Mouse (Mus musculus) kidney, embryonic 14.5 days (tissue): ENCODE measurements around the gene Slco2b1. TPM values are rescaled to one million over a fixed set of nuclear protein-coding genes. Genes with fewer than 3 reads are reported as not detected.

Experiments used
- ATAC-seq: fragments of 200-750 bp; cut with Nextera tagmentation; 2 replicates; pipeline ENCODE4 v1.8.0; 2017; ENCODE audit warnings: moderate number of reproducible peaks, mild to moderate bottlenecking, moderate TSS enrichment, moderate library complexity; ENCODE audit not compliant: low FRiP score, low TSS enrichment
- H3K27ac ChIP-seq: fragments of 300-500 bp; sonication (generic); 2 replicates; pipeline ENCODE4 v1.5.1; 2014; ENCODE audit warnings: low read depth, mild to moderate bottlenecking, low read length, moderate library complexity, mixed read lengths
- H3K27me3 ChIP-seq: fragments of 300-500 bp; sonication (generic); 2 replicates; pipeline ENCODE4 v1.6.1; 2014; ENCODE audit warnings: mild to moderate bottlenecking, low read length; ENCODE audit not compliant: control insufficient read depth, insufficient read depth
- H3K36me3 ChIP-seq: fragments of 300-500 bp; sonication (generic); 2 replicates; pipeline ENCODE4 v1.6.1; 2014; ENCODE audit warnings: low read length, mixed read lengths; ENCODE audit not compliant: control insufficient read depth, insufficient read depth
- H3K4me1 ChIP-seq: fragments of 300-500 bp; sonication (generic); 2 replicates; pipeline ENCODE4 v1.6.1; 2014; ENCODE audit warnings: low read length, mixed read lengths; ENCODE audit not compliant: control insufficient read depth, insufficient read depth
- H3K4me2 ChIP-seq: fragments of 300-500 bp; sonication (generic); replicated peaks from 2 replicates; pipeline ENCODE4 v1.6.1; 2014; ENCODE audit warnings: low read depth, mild to moderate bottlenecking, low read length
- H3K4me3 ChIP-seq: fragments of 300-500 bp; sonication (generic); 2 replicates; pipeline ENCODE4 v1.5.1; 2014; ENCODE audit warnings: mild to moderate bottlenecking, low read length
- H3K9ac ChIP-seq: fragments of 300-500 bp; sonication (generic); 2 replicates; pipeline ENCODE4 v1.6.1; 2014; ENCODE audit warnings: low read depth, mild to moderate bottlenecking, low read length, moderate library complexity
- H3K9me3 ChIP-seq: fragments of 300-500 bp; sonication (generic); 2 replicates; pipeline ENCODE4 v1.6.1; 2016; ENCODE audit warnings: low read length; ENCODE audit not compliant: control insufficient read depth
- WGBS: fragments of 180-500 bp; shearing (Covaris S2); extraction: QIAGEN DNeasy Blood & Tissue Kit; methylation state at CpG from one replicate; pipeline ENCODE4 v1.1.7; 2014; 5-methylcytosine and 5-hydroxymethylcytosine counted together
- polyA plus RNA-seq: library from polyadenylated mRNA; unstranded; fragments of >200 nt; fragmentation: Nextera tagmentation; extraction: Ambion mirVana; gene quantifications from 2 replicates; pipeline ENCODE4 v1.2.1, GENCODE M21; 2014

The Slco2b1 gene
- polyA plus RNA-seq, 1 experiment from 2014 or later = 1.2 TPM

DNA sequence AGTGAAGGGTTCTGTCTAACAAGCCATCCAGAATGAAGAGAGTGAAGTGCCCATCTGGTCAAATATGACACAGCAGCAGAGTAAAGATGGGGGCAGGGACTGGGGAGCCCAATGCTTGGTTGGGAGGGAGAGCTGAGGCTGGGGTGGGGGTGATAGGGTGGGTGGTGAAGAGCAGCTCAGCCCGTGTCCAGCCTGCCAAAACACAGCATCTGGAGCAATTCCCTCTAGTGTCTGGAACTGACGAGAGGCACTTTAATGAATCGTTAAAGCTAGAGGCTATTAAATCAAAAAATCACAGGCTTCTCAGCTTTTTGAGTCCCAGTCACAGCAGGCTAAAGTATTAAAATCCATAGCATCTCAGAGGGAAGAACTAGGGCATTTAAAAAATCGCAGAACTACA is 61.6 kb downstream of the Slco2b1 start:
- no peak overlapping the region for H3K4me3 ChIP-seq
- no peaks in the 10 kb centered on the region for H3K9me3 ChIP-seq
- H3K4me2 ChIP-seq = no peak overlapping the region
- H3K27me3 ChIP-seq = no peaks in the 10 kb centered on the region
- H3K27ac ChIP-seq = no peak overlapping the region
- H3K36me3 ChIP-seq = no peaks in the 10 kb centered on the region
- no peak for ATAC-seq
- H3K9ac ChIP-seq = no peak overlapping the region
- 64% methylated on average over 4 of the region's 4 CpGs for WGBS
- H3K4me1 ChIP-seq = no peaks in the 10 kb centered on the region

DNA sequence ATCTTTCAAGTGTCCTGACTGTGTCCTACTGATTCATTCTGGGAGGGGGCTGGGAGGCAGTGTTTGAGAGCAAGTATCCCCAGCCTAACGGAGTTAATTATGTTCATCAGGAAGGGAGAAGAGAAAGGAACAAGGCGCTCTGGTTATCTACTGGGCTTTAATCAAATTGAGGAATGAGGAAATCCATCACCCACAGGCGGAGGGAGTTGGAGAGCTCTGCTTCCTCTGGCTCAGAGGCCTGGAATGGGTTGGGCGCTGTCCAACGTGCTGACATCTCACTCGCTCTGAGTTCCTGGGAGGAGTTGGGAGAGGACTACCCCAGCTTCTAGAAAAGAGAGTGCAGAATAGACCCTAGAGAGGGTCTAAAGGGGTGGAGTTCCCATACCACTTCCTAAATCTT is 62.5 kb downstream of the Slco2b1 start:
- Histone ChIP-seq H3K36me3 (no peaks in the 10 kb centered on the region), H3K9ac (no peak overlapping the region), H3K4me1 (no peaks in the 10 kb centered on the region), H3K27me3 (no peaks in the 10 kb centered on the region), H3K4me2 (no peak overlapping the region), H3K27ac (no peak overlapping the region), H3K9me3 (no peaks in the 10 kb centered on the region), H3K4me3 (no peak overlapping the region)
- no peak; the same call in 1 of the 2 replicates for ATAC-seq
- 5% methylated on average over 6 of the region's 6 CpGs for WGBS

DNA sequence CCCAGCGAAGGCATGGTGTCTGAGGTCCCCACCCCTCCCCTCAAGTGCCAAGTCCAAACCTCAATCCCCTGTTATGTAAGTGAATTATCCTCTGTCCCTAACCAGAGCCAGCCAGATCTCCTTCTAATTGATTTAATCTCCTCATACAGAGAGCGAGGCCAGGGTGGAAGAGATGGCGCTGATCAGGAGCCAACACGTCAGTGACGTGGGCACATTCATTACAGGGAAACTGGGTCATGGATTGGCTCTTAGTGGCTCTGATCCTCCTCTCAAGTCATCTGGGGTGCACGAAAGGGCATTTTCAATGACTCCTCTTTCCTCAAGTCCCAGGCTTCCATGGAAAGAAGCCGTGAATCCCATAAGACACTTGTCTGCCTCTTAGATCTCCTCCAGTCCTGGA is 66.4 kb downstream of the Slco2b1 start:
- no peak for ATAC-seq
- Histone ChIP-seq H3K27ac (no peak overlapping the region), H3K9me3 (no peaks in the 10 kb centered on the region), H3K36me3 (no peaks in the 10 kb centered on the region), H3K4me3 (no peak overlapping the region), H3K9ac (no peak overlapping the region), H3K4me1 (no peaks in the 10 kb centered on the region), H3K27me3 (no peaks in the 10 kb centered on the region), H3K4me2 (no peak overlapping the region)
- 74% methylated on average over 7 of the region's 7 CpGs for WGBS

DNA sequence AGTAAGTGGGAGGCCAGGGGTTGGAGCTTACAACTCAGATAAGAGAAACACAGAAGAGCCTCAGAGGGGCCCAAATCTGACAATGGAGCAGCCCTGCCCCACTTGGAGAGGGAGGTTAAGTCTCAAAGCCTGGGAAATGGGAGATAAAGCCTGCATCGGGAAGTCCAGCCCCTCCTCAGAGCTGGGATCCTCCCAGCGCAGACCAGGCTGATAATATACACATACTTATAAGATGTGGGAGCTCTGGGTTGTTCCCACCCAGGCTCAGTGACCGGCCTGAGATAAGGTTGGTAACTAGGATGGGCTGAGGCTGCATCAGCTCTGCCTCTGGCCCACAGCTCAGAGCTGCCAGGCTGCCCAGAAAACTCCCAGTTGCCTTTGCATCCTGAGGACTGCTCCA is 69.1 kb downstream of the Slco2b1 start:
- H3K9ac ChIP-seq = no peak overlapping the region
- no peak overlapping the region for H3K4me3 ChIP-seq
- WGBS = 62% methylated on average over 3 of the region's 3 CpGs
- no peak overlapping the region for H3K4me2 ChIP-seq
- ATAC-seq = no peak
- H3K27ac ChIP-seq = no peak overlapping the region
- no peaks in the 10 kb centered on the region for H3K4me1 ChIP-seq
- no peaks in the 10 kb centered on the region for H3K9me3 ChIP-seq
- no peaks in the 10 kb centered on the region for H3K27me3 ChIP-seq
- H3K36me3 ChIP-seq = no peaks in the 10 kb centered on the region

DNA sequence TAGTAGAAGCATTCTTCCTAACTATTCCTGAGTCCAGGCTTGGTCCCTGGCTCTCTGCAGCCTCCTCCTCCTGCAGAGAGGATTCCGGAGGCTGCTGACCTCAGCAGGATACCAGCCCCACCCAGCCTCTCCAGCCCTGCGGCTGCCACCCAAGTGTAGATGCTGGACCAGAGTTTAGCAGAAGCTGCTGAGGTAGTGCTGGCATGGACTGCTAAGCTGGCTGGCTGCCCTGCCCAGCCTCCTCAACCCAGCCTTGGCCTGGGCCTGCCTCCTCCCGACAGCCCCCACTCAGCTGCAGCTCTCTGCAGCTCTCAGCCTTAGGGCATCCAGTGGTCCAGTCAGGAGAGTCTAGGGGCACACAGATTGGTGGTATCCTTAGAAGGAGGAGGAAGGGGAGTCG is 69.9 kb downstream of the Slco2b1 start:
- no peak overlapping the region for H3K9ac ChIP-seq
- H3K4me3 ChIP-seq = no peak overlapping the region
- H3K27me3 ChIP-seq = no peaks in the 10 kb centered on the region
- H3K27ac ChIP-seq = no peak overlapping the region
- ATAC-seq = no peak
- H3K4me1 ChIP-seq = no peaks in the 10 kb centered on the region
- no peaks in the 10 kb centered on the region for H3K9me3 ChIP-seq
- no peak overlapping the region for H3K4me2 ChIP-seq
- no peaks in the 10 kb centered on the region for H3K36me3 ChIP-seq
- 48% methylated on average over 4 of the region's 4 CpGs for WGBS

DNA sequence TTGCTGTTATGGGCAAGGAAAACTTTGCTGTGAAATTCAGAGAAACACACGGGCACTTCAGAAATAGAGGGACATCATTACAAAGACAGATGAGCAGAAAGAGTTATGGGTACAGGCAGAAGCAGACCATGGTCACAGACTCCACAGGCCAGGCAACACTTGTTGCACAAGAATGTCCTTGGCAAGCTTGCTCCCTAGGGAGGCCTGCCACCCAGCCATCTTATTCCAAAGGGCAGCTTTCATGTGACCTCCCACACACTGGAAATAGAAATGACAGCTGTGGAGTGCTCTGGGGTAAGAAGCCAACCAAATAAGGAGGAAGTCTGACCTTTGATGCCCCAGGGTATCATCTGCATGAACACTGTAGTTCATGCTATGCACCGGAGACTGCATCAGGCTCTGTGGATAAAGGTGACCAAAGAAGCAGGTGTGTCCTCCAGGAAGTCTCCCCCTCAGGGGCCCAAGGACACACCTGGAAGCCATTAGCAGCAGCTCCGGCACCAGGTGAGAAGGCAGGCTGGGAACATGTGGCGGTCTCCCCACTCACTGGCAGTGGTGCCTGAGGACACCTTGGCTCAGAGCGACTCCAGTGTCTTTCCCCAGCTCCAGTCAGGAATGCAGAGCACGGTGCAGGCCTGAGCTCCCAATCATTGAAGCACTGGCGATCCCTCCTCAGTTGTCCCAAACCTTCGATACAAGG is 77.0 kb downstream of the Slco2b1 start:
- no peaks in the 10 kb centered on the region for H3K4me1 ChIP-seq
- ATAC-seq = no peak
- 70% methylated on average over 8 of the region's 8 CpGs for WGBS

DNA sequence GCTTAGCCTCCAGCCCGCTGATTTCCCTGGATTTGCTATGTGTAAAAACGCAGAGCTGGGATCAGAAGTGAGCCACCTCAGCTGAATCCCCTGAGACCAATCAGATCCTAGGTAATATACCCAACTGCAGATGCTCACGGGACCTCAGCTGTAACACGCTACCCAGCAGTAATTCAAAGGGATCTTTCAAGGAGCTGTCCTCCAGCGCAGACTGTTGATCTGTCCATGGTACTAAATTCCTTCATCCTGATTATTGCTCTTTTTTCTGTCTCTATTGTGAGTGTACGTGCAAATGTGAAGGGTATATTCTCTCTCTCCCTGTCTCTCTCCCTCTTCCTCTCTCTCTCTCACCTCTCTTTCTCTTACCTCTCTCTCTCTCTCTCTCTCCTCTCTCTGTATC is 78.9 kb downstream of the Slco2b1 start:
- Histone ChIP-seq H3K36me3 (no peaks in the 10 kb centered on the region), H3K4me2 (no peak overlapping the region), H3K9ac (no peak overlapping the region), H3K4me1 (no peaks in the 10 kb centered on the region), H3K27ac (no peak overlapping the region), H3K9me3 (no peaks in the 10 kb centered on the region), H3K4me3 (no peak overlapping the region), H3K27me3 (peaks cover 12% of the 10 kb centered on the region)
- 10% methylated on average over 6 of the region's 6 CpGs for WGBS
- no peak for ATAC-seq

More for the DNA sequence above, 77.0 kb downstream of the Slco2b1 start:
- Histone ChIP-seq H3K27me3 (no peaks in the 10 kb centered on the region), H3K9me3 (no peaks in the 10 kb centered on the region), H3K4me2 (no peak overlapping the region), H3K36me3 (no peaks in the 10 kb centered on the region), H3K9ac (no peak overlapping the region), H3K4me3 (no peak overlapping the region), H3K27ac (no peak overlapping the region)

DNA sequence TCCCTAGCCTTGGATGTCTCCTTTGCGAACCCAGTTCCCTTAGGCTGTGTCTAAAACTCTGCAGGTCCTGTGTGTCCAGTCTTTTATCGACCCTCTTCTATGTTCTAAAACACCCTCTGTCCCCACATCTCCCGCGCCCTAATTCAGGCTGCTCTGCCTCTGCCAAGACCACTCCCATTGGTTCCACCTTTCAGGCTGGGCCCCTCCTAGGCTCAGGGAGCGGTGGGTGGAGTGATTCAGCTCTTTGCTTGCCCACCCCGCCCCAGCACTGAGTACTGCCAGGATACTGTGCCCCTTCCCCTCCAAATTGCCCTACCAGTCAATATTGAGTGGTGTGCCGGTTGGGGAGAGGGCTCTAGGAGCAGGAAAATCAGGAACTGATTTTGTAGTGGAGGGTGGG is 83.8 kb downstream of the Slco2b1 start:
- no peak overlapping the region for H3K9ac ChIP-seq
- no peaks in the 10 kb centered on the region for H3K36me3 ChIP-seq
- no peak for ATAC-seq
- no peak overlapping the region for H3K27ac ChIP-seq
- no peaks in the 10 kb centered on the region for H3K9me3 ChIP-seq
- no peak overlapping the region for H3K4me2 ChIP-seq
- peaks cover 12% of the 10 kb centered on the region; the same call in 1 of the 2 replicates for H3K4me1 ChIP-seq
- 4% methylated on average over 7 of the region's 7 CpGs for WGBS
- no peak overlapping the region for H3K4me3 ChIP-seq
- peaks cover 49% of the 10 kb centered on the region for H3K27me3 ChIP-seq

DNA sequence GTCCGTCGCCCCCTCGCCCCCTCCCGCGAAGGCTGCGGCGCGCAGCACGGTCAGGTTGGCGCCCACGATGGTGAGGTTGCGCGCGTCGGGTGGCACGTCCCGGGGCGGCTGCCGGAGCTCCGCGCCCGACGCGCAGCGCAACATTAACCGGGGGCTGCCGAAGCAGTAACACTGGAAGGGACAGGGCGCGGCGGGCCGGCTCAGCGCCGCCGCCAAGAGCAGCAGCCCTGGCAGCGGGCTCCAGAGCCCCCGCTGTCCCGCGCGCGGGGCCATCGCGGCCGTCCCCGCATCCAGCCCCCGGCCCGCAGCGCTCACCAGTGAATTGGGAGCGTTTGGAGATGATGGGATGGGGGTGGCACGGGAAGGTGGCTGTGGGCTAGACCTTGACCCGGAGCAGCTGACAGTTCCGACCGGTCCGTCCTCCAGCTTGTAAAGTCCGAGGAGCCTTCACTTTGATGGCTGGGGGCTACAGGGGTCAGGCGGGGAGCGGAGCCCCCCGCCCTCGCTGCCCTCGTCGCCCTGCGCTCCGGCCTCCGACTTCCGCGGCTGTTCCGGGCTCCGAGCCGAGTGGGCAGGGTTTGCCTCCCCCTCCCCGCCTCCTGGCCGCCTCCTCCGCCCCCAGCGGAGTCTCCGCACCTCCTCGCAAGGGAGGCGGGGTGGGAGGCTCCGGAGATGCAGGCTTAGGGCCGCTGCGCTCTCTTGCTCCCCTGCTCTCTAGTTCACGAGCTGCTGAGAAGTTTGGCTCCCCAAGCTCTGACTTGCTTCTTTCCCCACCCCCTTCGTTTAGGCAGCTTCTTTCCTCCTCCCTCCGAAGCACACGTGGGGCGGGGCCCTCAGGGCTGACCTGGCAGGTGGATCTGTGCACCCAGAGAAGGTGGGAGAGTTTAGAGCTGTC is 84.5 kb downstream of the Slco2b1 start, which contains the start of gene Tpbgl:
TSS of gene Tpbgl (minus strand) at position 728 of the 895 bp plus-strand sequence.
- WGBS = 0% methylated on average over 77 of the region's 83 CpGs
- no peak within 1 kb of the TSS for H3K27ac ChIP-seq
- no peaks in the 10 kb centered on the region for H3K9me3 ChIP-seq
- peak within 1 kb of the TSS; percentile 48 for H3K9ac ChIP-seq
- peak within 1 kb of the TSS; percentile 86 for H3K4me2 ChIP-seq
- H3K36me3 ChIP-seq = no peaks in the 10 kb centered on the region
- peaks cover 15% of the 10 kb centered on the region; the same call in 1 of the 2 replicates for H3K4me1 ChIP-seq
- ATAC-seq = peak; percentile 25; the same call in 1 of the 2 replicates
- H3K27me3 ChIP-seq = peaks cover 49% of the 10 kb centered on the region
- H3K4me3 ChIP-seq = peak within 1 kb of the TSS; percentile 42
